Mouse (Mus musculus) lung, postnatal 10 days (tissue): ENCODE results near the gene Rpl18a.

ENCODE experiments used
- DNase-seq: peaks from one replicate; pipeline ENCODE4 v3.0.0; 2021

The Rpl18a gene

GRCm38 (mm10) chr8:70852595-70853231 lies 44.5 kb downstream of the Rpl18a start:
- no peak for DNase-seq

DNA sequence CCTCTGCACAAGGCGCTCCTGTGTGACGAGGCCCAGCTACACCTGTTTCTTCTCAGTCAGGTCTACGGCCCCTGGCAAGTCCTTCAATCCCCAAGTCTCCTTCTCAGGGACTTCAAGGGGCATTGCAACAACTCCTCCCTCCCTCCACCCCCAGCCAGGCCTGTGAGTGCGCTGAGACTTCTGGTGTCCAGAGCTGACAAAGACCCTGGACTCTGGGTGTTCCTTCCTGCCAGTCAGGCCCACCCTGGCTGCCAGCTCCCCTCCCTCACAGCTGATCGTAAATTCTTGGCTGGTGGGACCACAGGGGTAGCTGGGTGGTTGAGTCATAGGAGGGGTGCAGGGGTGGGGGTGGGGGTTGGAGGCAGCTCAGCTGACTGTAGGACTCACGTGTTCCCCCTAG lies 45.4 kb downstream of the Rpl18a start:
- no peak for DNase-seq

- no peak for DNase-seq
Observed at GRCm38 (mm10) chr8:70850947-70851346, 46.3 kb downstream of the Rpl18a start.

GRCm38 (mm10) chr8:70850132-70850845 lies 46.9 kb downstream of the Rpl18a start:
- DNase-seq: no peak

DNA sequence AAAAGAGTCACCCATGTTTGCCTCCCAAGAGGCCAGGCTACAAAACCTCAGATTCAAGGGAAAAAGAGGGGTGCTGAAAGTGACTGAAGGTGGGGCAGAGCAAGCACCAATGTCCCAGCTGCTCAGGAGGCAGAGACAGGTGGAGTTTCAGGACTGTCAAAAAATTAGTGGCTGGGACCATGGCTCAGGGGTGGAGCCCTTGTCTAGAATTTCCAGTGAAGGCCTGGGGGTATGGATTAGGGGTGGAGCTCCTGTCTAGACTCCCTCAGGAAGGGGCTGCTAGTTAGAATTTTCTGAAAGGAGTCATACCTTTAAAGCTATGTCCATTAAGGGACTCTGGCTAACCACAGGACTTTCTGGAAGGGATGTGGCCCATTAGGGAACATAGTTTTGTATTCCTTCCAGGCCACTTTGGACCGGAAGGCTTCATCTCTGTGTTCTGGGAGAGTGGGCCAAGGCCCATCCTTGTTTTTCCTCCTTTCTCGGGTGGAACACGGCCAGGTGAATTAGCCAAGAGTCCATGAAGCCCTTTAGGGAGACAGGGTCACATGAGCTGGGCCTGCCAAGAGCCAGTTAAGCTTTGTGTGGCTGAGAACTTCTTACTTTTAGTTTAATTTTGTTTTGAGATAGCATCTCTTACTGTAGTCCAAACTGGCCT lies 47.8 kb downstream of the Rpl18a start:
- DNase-seq: no peak

DNA sequence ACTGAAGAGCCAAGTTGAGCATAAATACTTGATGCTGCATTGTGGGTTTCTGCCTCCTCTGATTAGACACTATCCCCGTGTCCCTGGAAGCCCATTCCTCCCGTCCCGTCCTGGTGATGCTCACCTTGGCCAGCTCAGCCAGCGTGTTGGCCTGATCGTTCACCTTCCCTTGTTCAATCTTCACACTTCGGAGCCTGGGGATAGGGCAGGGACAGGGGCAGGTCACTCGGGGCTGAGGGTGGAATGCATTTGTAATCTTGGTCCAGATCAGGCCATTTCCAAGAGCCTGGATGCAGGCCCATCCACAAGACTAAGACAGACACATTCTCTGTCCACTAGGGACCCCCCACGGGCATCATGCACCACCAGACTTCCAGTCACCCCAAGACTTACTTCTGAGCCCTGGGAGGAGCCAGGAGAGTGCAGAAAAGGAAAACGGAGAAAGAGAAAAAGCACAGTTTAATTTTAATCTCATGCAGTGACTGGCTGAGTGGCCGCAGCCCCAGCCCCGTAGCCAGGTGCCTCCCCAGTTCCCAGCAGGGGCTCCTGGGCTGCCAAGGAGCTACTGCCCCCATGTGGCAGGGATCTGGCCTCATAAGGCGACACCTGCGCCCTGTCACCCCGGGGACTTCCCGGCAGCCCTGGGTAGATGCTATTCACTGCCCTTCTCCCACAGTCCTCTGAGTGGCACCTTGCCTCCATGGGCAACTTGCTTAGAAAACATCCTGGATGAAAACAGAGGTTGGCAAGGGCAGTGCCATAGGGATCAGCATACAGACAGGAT lies 50.6 kb downstream of the Rpl18a start:
- no peak for DNase-seq

- no peak for DNase-seq
Observed at GRCm38 (mm10) chr8:70845108-70845507, 52.1 kb downstream of the Rpl18a start.
